Mouse (Mus musculus): ENCODE results near the gene Rabgap1l.

GRCm38 (mm10) chr1:160329788-160330187 is 463.2 kb downstream of the Rabgap1l start:
- TF ChIP-seq FLI1 (IDR thresholded peaks at IDR 0.05; ENCODE audit: low read length) (no peak), GATA1 (IDR thresholded peaks at IDR 0.05; ENCODE audit: borderline replicate concordance, low read length) (no peak)
